Mouse (Mus musculus): ENCODE measurements around the gene H2-Ob.
"Not testable (repeated sequence)": the region's sequence is repeated elsewhere in the genome, so short reads cannot be mapped to it uniquely, and the experiment has no call there.

- not testable (repeated sequence) for TF ChIP-seq CTCF (IDR thresholded peaks at IDR 0.05; ENCODE audit: low read depth); EP300 (optimal IDR thresholded peaks at IDR 0.05)
Observed at GRCm38 (mm10) chr17:34232021-34232420, 6.7 kb upstream of the H2-Ob start.

Data from stomach, postnatal 0 days (tissue).